Mouse (Mus musculus) intestine, embryonic 16.5 days (tissue): Measurements from ENCODE around the gene Cmip. TPM values are rescaled to one million over a fixed set of nuclear protein-coding genes. Genes with fewer than 3 reads are reported as not detected.
A peak's percentile ranks its signal among the peaks of the same experiment; 100 is the strongest.

Experiments used
- ATAC-seq: fragments of 200-750 bp; cut with Nextera tagmentation; 2 replicates; pipeline ENCODE4 v1.8.0; 2017; ENCODE audit warnings: moderate TSS enrichment, moderate library complexity
- H3K27ac ChIP-seq: fragments of 300-500 bp; sonication (generic); 2 replicates; pipeline ENCODE4 v1.5.1; 2014; ENCODE audit warnings: mild to moderate bottlenecking, low read length
- H3K27me3 ChIP-seq: fragments of 300-500 bp; sonication (generic); replicated peaks from 2 replicates; pipeline ENCODE4 v1.6.1; 2014; ENCODE audit warnings: low read length, control low read depth, mixed read lengths; ENCODE audit not compliant: control insufficient read depth, insufficient read depth
- H3K36me3 ChIP-seq: fragments of 300-500 bp; sonication (generic); 2 replicates; pipeline ENCODE4 v1.6.1; 2014; ENCODE audit warnings: low read length, control low read depth; ENCODE audit not compliant: control insufficient read depth, insufficient read depth
- H3K4me1 ChIP-seq: fragments of 300-500 bp; sonication (generic); 2 replicates; pipeline ENCODE4 v1.6.1; 2014; ENCODE audit warnings: low read length, control low read depth, mixed read lengths; ENCODE audit not compliant: control insufficient read depth, insufficient read depth
- H3K4me2 ChIP-seq: fragments of 300-500 bp; sonication (generic); 2 replicates; pipeline ENCODE4 v1.6.1; 2014; ENCODE audit warnings: low read depth, low read length, control low read depth
- H3K4me3 ChIP-seq: fragments of 300-500 bp; sonication (generic); 2 replicates; pipeline ENCODE4 v1.5.1; 2014; ENCODE audit warnings: mild to moderate bottlenecking, low read length
- H3K9ac ChIP-seq: fragments of 300-500 bp; sonication (generic); 2 replicates; pipeline ENCODE4 v1.6.1; 2014; ENCODE audit warnings: low read depth, low read length
- H3K9me3 ChIP-seq: fragments of 300-500 bp; sonication (generic); 2 replicates; pipeline ENCODE4 v1.6.1; 2016; ENCODE audit warnings: low read length, control low read depth; ENCODE audit not compliant: control insufficient read depth
- WGBS: fragments of 180-500 bp; shearing (Covaris S2); extraction: QIAGEN DNeasy Blood & Tissue Kit; methylation state at CpG from one replicate; pipeline ENCODE4 v1.1.7; 2014; 5-methylcytosine and 5-hydroxymethylcytosine counted together
- polyA plus RNA-seq: library from polyadenylated mRNA; unstranded; fragments of >200 nt; fragmentation: Nextera tagmentation; extraction: Ambion mirVana; gene quantifications from 2 replicates; pipeline ENCODE4 v1.2.1, GENCODE M21; 2015

Cmip gene
- polyA plus RNA-seq, 1 experiment from 2014 or later: 16.8 TPM

- H3K4me1 ChIP-seq: peaks cover 72% of the 10 kb centered on the region
- no peak overlapping the region for H3K4me2 ChIP-seq
- WGBS: 77% methylated on average over 16 of the region's 16 CpGs
Observed at GRCm38 (mm10) chr8:117357491-117358467, 100.9 kb downstream of the Cmip start.

GRCm38 (mm10) chr8:117360172-117360930, 103.5 kb downstream of the Cmip start:
- Histone ChIP-seq H3K4me1 (peaks cover 70% of the 10 kb centered on the region), H3K27me3 (no peaks in the 10 kb centered on the region), H3K27ac (no peak overlapping the region), H3K9me3 (no peaks in the 10 kb centered on the region), H3K36me3 (no peaks in the 10 kb centered on the region), H3K4me2 (no peak overlapping the region), H3K9ac (no peak overlapping the region), H3K4me3 (no peak overlapping the region)
- 84% methylated on average over 3 of the region's 3 CpGs for WGBS
- ATAC-seq: no peak

More at GRCm38 (mm10) chr8:117357491-117358467, 100.9 kb downstream of the Cmip start:
- Histone ChIP-seq H3K27ac (peak overlapping the region; percentile 87), H3K4me3 (no peak overlapping the region), H3K9ac (peak overlapping the region; percentile 51), H3K36me3 (no peaks in the 10 kb centered on the region), H3K27me3 (no peaks in the 10 kb centered on the region), H3K9me3 (no peaks in the 10 kb centered on the region)
- ATAC-seq: peak; percentile 71

GRCm38 (mm10) chr8:117361595-117362437, 105.0 kb downstream of the Cmip start:
- Histone ChIP-seq H3K4me1 (peaks cover 58% of the 10 kb centered on the region), H3K4me2 (no peak overlapping the region), H3K4me3 (no peak overlapping the region), H3K9ac (no peak overlapping the region; the same call in 1 of the 2 replicates), H3K27ac (peak overlapping the region; percentile 50), H3K36me3 (no peaks in the 10 kb centered on the region), H3K27me3 (no peaks in the 10 kb centered on the region), H3K9me3 (no peaks in the 10 kb centered on the region)
- peak; percentile 7; the same call in 1 of the 2 replicates for ATAC-seq
- WGBS: 54% methylated on average over 12 of the region's 12 CpGs

- no peak for ATAC-seq
- H3K4me2 ChIP-seq: no peak overlapping the region
- no peaks in the 10 kb centered on the region for H3K27me3 ChIP-seq
- peaks cover 58% of the 10 kb centered on the region for H3K4me1 ChIP-seq
- H3K9me3 ChIP-seq: no peaks in the 10 kb centered on the region
- WGBS: 17% methylated on average over 2 of the region's 2 CpGs
- H3K9ac ChIP-seq: peak overlapping the region; percentile 17; the same call in 1 of the 2 replicates
- H3K27ac ChIP-seq: peak overlapping the region; percentile 50
- no peak overlapping the region for H3K4me3 ChIP-seq
- no peaks in the 10 kb centered on the region for H3K36me3 ChIP-seq
Observed at GRCm38 (mm10) chr8:117362438-117362726, 105.5 kb downstream of the Cmip start.

- H3K36me3 ChIP-seq: no peaks in the 10 kb centered on the region
- 78% methylated on average over 10 of the region's 10 CpGs for WGBS
- H3K27ac ChIP-seq: no peak overlapping the region
- no peak for ATAC-seq
- no peaks in the 10 kb centered on the region for H3K27me3 ChIP-seq
- H3K4me1 ChIP-seq: peaks cover 60% of the 10 kb centered on the region
- H3K9ac ChIP-seq: no peak overlapping the region
- no peak overlapping the region for H3K4me2 ChIP-seq
- no peak overlapping the region for H3K4me3 ChIP-seq
- no peaks in the 10 kb centered on the region for H3K9me3 ChIP-seq
Observed at GRCm38 (mm10) chr8:117363291-117363690, 106.4 kb downstream of the Cmip start.

GRCm38 (mm10) chr8:117364374-117365160, 107.7 kb downstream of the Cmip start:
- no peaks in the 10 kb centered on the region for H3K36me3 ChIP-seq
- WGBS: 85% methylated on average over 19 of the region's 19 CpGs
- no peak for ATAC-seq
- no peak overlapping the region for H3K9ac ChIP-seq
- H3K27me3 ChIP-seq: no peaks in the 10 kb centered on the region
- H3K4me2 ChIP-seq: no peak overlapping the region
- H3K4me3 ChIP-seq: no peak overlapping the region
- no peak overlapping the region for H3K27ac ChIP-seq
- H3K9me3 ChIP-seq: no peaks in the 10 kb centered on the region
- H3K4me1 ChIP-seq: peaks cover 62% of the 10 kb centered on the region

- Histone ChIP-seq H3K9ac (no peak overlapping the region; the same call in 1 of the 2 replicates), H3K4me2 (no peak overlapping the region), H3K9me3 (no peaks in the 10 kb centered on the region), H3K4me1 (peaks cover 63% of the 10 kb centered on the region), H3K27ac (no peak overlapping the region), H3K4me3 (no peak overlapping the region), H3K36me3 (no peaks in the 10 kb centered on the region), H3K27me3 (no peaks in the 10 kb centered on the region)
- ATAC-seq: no peak
- 59% methylated on average over 7 of the region's 7 CpGs for WGBS
Observed at GRCm38 (mm10) chr8:117366475-117366874, 109.6 kb downstream of the Cmip start.

- Histone ChIP-seq H3K9me3 (no peaks in the 10 kb centered on the region), H3K4me2 (no peak overlapping the region), H3K9ac (no peak overlapping the region), H3K27me3 (no peaks in the 10 kb centered on the region), H3K27ac (no peak overlapping the region), H3K4me3 (no peak overlapping the region), H3K36me3 (no peaks in the 10 kb centered on the region), H3K4me1 (peaks cover 59% of the 10 kb centered on the region)
- WGBS: 68% methylated on average over 8 of the region's 8 CpGs
- ATAC-seq: no peak
Observed at GRCm38 (mm10) chr8:117367441-117367840, 110.6 kb downstream of the Cmip start.
